Mouse (Mus musculus) MEL (cell line): ENCODE results near the gene Vav2.

ENCODE experiments used
- CHD1 ChIP-seq: IDR thresholded peaks from 2 replicates; pipeline ENCODE4 v1.6.1; 2012; ENCODE audit warnings: low read depth, mild to moderate bottlenecking, inconsistent platforms, low read length, improper control_type of control experiment
- CTCF ChIP-seq, 3 experiments: IDR thresholded peaks in 2 of 3; conservative IDR thresholded peaks in 1 of 3; 2 replicates each; pipeline ENCODE4 v1.5.1; 2011 to 2012; ENCODE audit warnings: low read length in 3 of 3, low read depth in 2 of 3, mild to moderate bottlenecking in 2 of 3, improper control_type of control experiment in 1 of 3, inconsistent platforms in 1 of 3, mixed read lengths in 1 of 3, moderate library complexity in 1 of 3; ENCODE audit not compliant: control insufficient read depth in 1 of 3, insufficient read depth in 1 of 3, poor library complexity in 1 of 3, severe bottlenecking in 1 of 3
- E2F4 ChIP-seq: IDR thresholded peaks from 2 replicates; pipeline ENCODE4 v1.6.1; 2011; ENCODE audit warnings: low read depth, low read length, improper control_type of control experiment, borderline replicate concordance
- EP300 ChIP-seq, 2 experiments: IDR thresholded peaks; 2 replicates each; pipeline ENCODE4 v1.6.1; 2011; ENCODE audit warnings: improper control_type of control experiment in 2 of 2, low read length in 2 of 2, low read depth in 1 of 2, mild to moderate bottlenecking in 1 of 2
- ETS1 ChIP-seq: IDR thresholded peaks from 2 replicates; pipeline ENCODE4 v1.6.1; 2012; ENCODE audit warnings: low read depth, mild to moderate bottlenecking, inconsistent platforms, low read length, improper control_type of control experiment, moderate library complexity
- GABPA ChIP-seq: IDR thresholded peaks from 2 replicates; pipeline ENCODE4 v1.6.1; 2012; ENCODE audit warnings: low read depth, mild to moderate bottlenecking, inconsistent platforms, low read length, improper control_type of control experiment, moderate library complexity
- GATA1 ChIP-seq: IDR thresholded peaks from 2 replicates; pipeline ENCODE4 v1.6.1; 2011; ENCODE audit warnings: low read depth, low read length, improper control_type of control experiment
- HCFC1 ChIP-seq: IDR thresholded peaks from 2 replicates; pipeline ENCODE4 v1.6.1; 2012; ENCODE audit warnings: low read depth, mild to moderate bottlenecking, inconsistent platforms, low read length, improper control_type of control experiment, moderate library complexity
- POLR2A ChIP-seq, 2 experiments: IDR thresholded peaks; 2 replicates each; pipeline ENCODE4 v1.6.1; 2011 to 2012; ENCODE audit warnings: low read length in 2 of 2, mild to moderate bottlenecking in 2 of 2, control low read depth in 1 of 2, improper control_type of control experiment in 1 of 2, low read depth in 1 of 2, moderate library complexity in 1 of 2; ENCODE audit not compliant: control insufficient read depth in 1 of 2, insufficient read depth in 1 of 2, poor library complexity in 1 of 2
- TAL1 ChIP-seq: IDR thresholded peaks from 2 replicates; pipeline ENCODE4 v1.6.1; 2012; ENCODE audit warnings: mild to moderate bottlenecking, inconsistent platforms, low read length, moderate library complexity, mixed read lengths
- TCF12 ChIP-seq: IDR thresholded peaks from 2 replicates; pipeline ENCODE4 v1.6.1; 2014; ENCODE audit warnings: low read depth, mild to moderate bottlenecking, inconsistent platforms, low read length, improper control_type of control experiment, moderate library complexity
- USF1 ChIP-seq: IDR thresholded peaks from 2 replicates; pipeline ENCODE4 v1.6.1; 2014; ENCODE audit warnings: low read depth, mild to moderate bottlenecking, inconsistent platforms, low read length, improper control_type of control experiment, moderate library complexity
- USF2 ChIP-seq, 2 experiments: IDR thresholded peaks; 2 replicates each; pipeline ENCODE4 v1.6.1; 2011 to 2012; ENCODE audit warnings: improper control_type of control experiment in 2 of 2, low read length in 2 of 2, borderline replicate concordance in 1 of 2, inconsistent platforms in 1 of 2, low read depth in 1 of 2, mild to moderate bottlenecking in 1 of 2; ENCODE audit not compliant: insufficient read depth in 1 of 2
- ZKSCAN1 ChIP-seq: IDR thresholded peaks from 2 replicates; pipeline ENCODE4 v1.6.1; 2012; ENCODE audit warnings: low read depth, mild to moderate bottlenecking, inconsistent platforms, low read length, improper control_type of control experiment, moderate library complexity

- TF ChIP-seq CTCF (IDR thresholded peaks at IDR 0.05 in 2 of 3, conservative IDR thresholded peaks at IDR 0.05 in 1 of 3; ENCODE audit: control insufficient read depth in 1 of 3, insufficient read depth in 1 of 3, low read depth in 2 of 3, low read length in 3 of 3, poor library complexity in 1 of 3, severe bottlenecking in 1 of 3), result no peak
- no peak for TF ChIP-seq GABPA
- TF ChIP-seq USF1, result no peak
- no peak for TF ChIP-seq CHD1
- no peak for TF ChIP-seq HCFC1
- TF ChIP-seq GATA1, result no peak
- no peak for TF ChIP-seq EP300 (IDR thresholded peaks at IDR 0.05; ENCODE audit: low read depth in 1 of 2, low read length in 2 of 2)
- no peak for TF ChIP-seq E2F4
- no peak for TF ChIP-seq TCF12
- TF ChIP-seq POLR2A (IDR thresholded peaks at IDR 0.05; ENCODE audit: control insufficient read depth in 1 of 2, insufficient read depth in 1 of 2, low read depth in 1 of 2, low read length in 2 of 2, poor library complexity in 1 of 2), result no peak
- TF ChIP-seq USF2 (IDR thresholded peaks at IDR 0.05; ENCODE audit: borderline replicate concordance in 1 of 2, insufficient read depth in 1 of 2, low read depth in 1 of 2, low read length in 2 of 2), result no peak
- TF ChIP-seq ZKSCAN1, result no peak
- TF ChIP-seq TAL1, result no peak
- no peak for TF ChIP-seq ETS1
These were observed 25.3 kb downstream of the Vav2 start for GRCm38 (mm10) chr2:27401544-27401943.
